Mouse (Mus musculus) ES-CJ7 (cell line): ENCODE data around the gene Prkar1b.

Experiments
- DNase-seq: peaks from one replicate; pipeline ENCODE4 v3.0.0; 2011; ENCODE audit warnings: low read depth, low spot score

The Prkar1b gene

GRCm38 (mm10) chr5:139007141-139007775 is 142.5 kb downstream of the Prkar1b start:
- peak; percentile 27 for DNase-seq

- no peak for DNase-seq
Measured at GRCm38 (mm10) chr5:139004588-139004987, 145.2 kb downstream of the Prkar1b start.

- DNase-seq, result peak; percentile 66
Measured at GRCm38 (mm10) chr5:138999716-139000115, 150.1 kb downstream of the Prkar1b start.

- peak; percentile 60 for DNase-seq
Measured at GRCm38 (mm10) chr5:138997936-138998580, 151.7 kb downstream of the Prkar1b start.

- peak; percentile 81 for DNase-seq
Measured at GRCm38 (mm10) chr5:138997171-138997788, 152.5 kb downstream of the Prkar1b start, which contains the start of gene Pdgfa. TSS of gene Pdgfa (minus strand) at chr5:138997370.

- peak; percentile 96 for DNase-seq
Measured at GRCm38 (mm10) chr5:138996322-138997073, 153.3 kb downstream of the Prkar1b start.

GRCm38 (mm10) chr5:138995721-138996311 is 154.0 kb downstream of the Prkar1b start:
- peak; percentile 78 for DNase-seq

- DNase-seq, result peak; percentile 74
Measured at GRCm38 (mm10) chr5:138994786-138995720, 154.7 kb downstream of the Prkar1b start.

- no peak for DNase-seq
Measured at GRCm38 (mm10) chr5:138994108-138994785, 155.6 kb downstream of the Prkar1b start.

GRCm38 (mm10) chr5:138993371-138994107 is 156.3 kb downstream of the Prkar1b start:
- DNase-seq, result peak; percentile 57

- DNase-seq, result peak; percentile 36
Measured at GRCm38 (mm10) chr5:138992611-138993370, 157.0 kb downstream of the Prkar1b start.

- peak; percentile 98 for DNase-seq
Measured at GRCm38 (mm10) chr5:138991734-138992133, 158.1 kb downstream of the Prkar1b start.

- DNase-seq, result peak; percentile 64
Measured at GRCm38 (mm10) chr5:138990659-138991380, 159.0 kb downstream of the Prkar1b start.

- DNase-seq, result peak; percentile 22
Measured at GRCm38 (mm10) chr5:138989567-138989966, 160.2 kb downstream of the Prkar1b start.

- no peak for DNase-seq
Measured at GRCm38 (mm10) chr5:138988764-138989163, 161.0 kb downstream of the Prkar1b start.

GRCm38 (mm10) chr5:138987994-138988393 is 161.8 kb downstream of the Prkar1b start:
- DNase-seq, result no peak

GRCm38 (mm10) chr5:138981921-138982320 is 167.9 kb downstream of the Prkar1b start:
- DNase-seq, result no peak

- no peak for DNase-seq
Measured at GRCm38 (mm10) chr5:138980608-138981007, 169.2 kb downstream of the Prkar1b start.
